In genomic region chr17:46170538-46170937, GRCm38 (mm10) we compare ENCODE assay signal across 9 mouse cellular contexts. TPM values are rescaled to one million over a fixed set of nuclear protein-coding genes. Genes with fewer than 3 reads are reported as not detected.
DNase-seq lines count a peak whose midpoint lies in the region; ATAC-seq and TF ChIP-seq lines count a peak whose summit lies in the region.
"Had no signal": no experiment of that assay in that cellular context is flagged by ENCODE, and none has a peak within 500 bp of the region (broad histone marks: within the 10 kb centered on the region; RNA-seq: fewer than 3 reads in every experiment).

No protein-coding gene starts in this region.

- no peaks in the 10 kb centered on the region for H3K79me2 ChIP-seq in myocyte (ENCODE audit: control insufficient read depth, insufficient read depth)

- no peak overlapping the region for H3K4me3 ChIP-seq in kidney, embryonic 14.5 days (ENCODE audit: low read length)
- no peak overlapping the region for H3K4me3 ChIP-seq in myocyte
- H3K4me3 ChIP-seq: embryonic facial prominence, embryonic 15.5 days; lung, embryonic 15.5 days had no signal

- 79% methylated on average over 3 of the region's 3 CpGs for WGBS in kidney, embryonic 14.5 days

- DNase-seq in kidney, postnatal 14 days, result peak; percentile 40
- DNase-seq in MN1 (ENCODE audit: low spot score), result peak; percentile 60
- DNase-seq in forelimb bud, embryonic 11.5 days (ENCODE audit: low read depth, low spot score), result peak; percentile 42
- DNase-seq in layer of hippocampus, postnatal 14 days (ENCODE audit: low spot score in 2 of 2), result no peak
- no peak for DNase-seq in right cerebral cortex, adult 18-20 months

- H3K27me3 ChIP-seq in kidney, embryonic 14.5 days (ENCODE audit: control insufficient read depth, insufficient read depth, low read length), result no peaks in the 10 kb centered on the region
- no peaks in the 10 kb centered on the region for H3K27me3 ChIP-seq in myocyte (ENCODE audit: control insufficient read depth, insufficient read depth, insufficient read length)
- H3K27me3 ChIP-seq: embryonic facial prominence, embryonic 15.5 days; lung, embryonic 15.5 days had no signal

- ATAC-seq in kidney, embryonic 14.5 days (ENCODE audit: low FRiP score, low TSS enrichment), result no peak

- no peaks in the 10 kb centered on the region for H3K9me3 ChIP-seq in kidney, embryonic 14.5 days (ENCODE audit: control insufficient read depth, low read length)
- H3K9me3 ChIP-seq: embryonic facial prominence, embryonic 15.5 days; lung, embryonic 15.5 days had no signal

- no peaks in the 10 kb centered on the region for H3K4me1 ChIP-seq in kidney, embryonic 14.5 days (ENCODE audit: control insufficient read depth, insufficient read depth, low read length)
- H3K4me1 ChIP-seq: lung, embryonic 15.5 days had no signal

- H3K36me3 ChIP-seq in kidney, embryonic 14.5 days (ENCODE audit: control insufficient read depth, insufficient read depth, low read length), result peaks cover 82% of the 10 kb centered on the region
- H3K36me3 ChIP-seq in myocyte (ENCODE audit: control insufficient read depth, insufficient read depth), result peaks cover 53% of the 10 kb centered on the region

- no peak overlapping the region for H3K4me2 ChIP-seq in kidney, embryonic 14.5 days (replicated peaks; ENCODE audit: low read depth, low read length)
- H3K4me2 ChIP-seq in myocyte (ENCODE audit: low read depth), result no peak overlapping the region
- H3K4me2 ChIP-seq: embryonic facial prominence, embryonic 15.5 days; lung, embryonic 15.5 days had no signal

- no peak overlapping the region for H3ac ChIP-seq in myocyte (ENCODE audit: control insufficient read depth, insufficient read length)

- no peak overlapping the region for H3K9ac ChIP-seq in kidney, embryonic 14.5 days (ENCODE audit: low read depth, low read length)
- H3K9ac ChIP-seq: embryonic facial prominence, embryonic 15.5 days; lung, embryonic 15.5 days had no signal

- H3K27ac ChIP-seq in kidney, embryonic 14.5 days (ENCODE audit: low read depth, low read length), result no peak overlapping the region
- H3K27ac ChIP-seq: embryonic facial prominence, embryonic 15.5 days; lung, embryonic 15.5 days had no signal

- peak; percentile 40 for TF ChIP-seq POLR2A in myocyte (IDR thresholded peaks at IDR 0.05; ENCODE audit: insufficient read length, low read depth)

TF ChIP-seq in myocyte, 11 proteins besides CTCF, POLR2A, EP300 and RAD21:
- TF ChIP-seq POLR2AphosphoS2 (IDR thresholded peaks at IDR 0.05; ENCODE audit: insufficient read length, low read depth), result peak; percentile 70
- TF ChIP-seq USF1 (IDR thresholded peaks at IDR 0.05; ENCODE audit: low read depth), result no peak
- TF ChIP-seq MYOG (IDR thresholded peaks at IDR 0.05; ENCODE audit: control insufficient read depth in 1 of 3, insufficient read depth in 1 of 3, insufficient read length in 2 of 3, low read depth in 2 of 3), result no peak

RNA-seq across cellular contexts. Expression of gene Gtpbp2, which starts 9.7 kb away (rescaled TPM):
- 35.6 and 36.0 TPM in 2 replicates for polyA plus RNA-seq in kidney, embryonic 14.5 days (2014; fragmentation: Nextera tagmentation; extraction: Ambion mirVana)
- 125 TPM for polyA plus RNA-seq in myocyte (2012; fragmentation: generic; extraction: Trizol)
- 100 to 1,000 TPM; 100 to 107 TPM for total RNA-seq in layer of hippocampus, postnatal 14 days (2021)

RNA-seq across cellular contexts. Expression of gene Mad2l1bp, which starts 17.2 kb away (rescaled TPM):
- 34.2 and 34.6 TPM in 2 replicates for polyA plus RNA-seq in kidney, embryonic 14.5 days (2014; fragmentation: Nextera tagmentation; extraction: Ambion mirVana)
- polyA plus RNA-seq in myocyte (2012; fragmentation: generic; extraction: Trizol), result 26.8 TPM
- total RNA-seq in layer of hippocampus, postnatal 14 days (2021), result 10 to 100 TPM in 1 of 2 experiments, 1 to 10 TPM in 1; 9.0 to 11.3 TPM

RNA-seq across cellular contexts. Expression of gene Rsph9, which starts 26.5 kb away (rescaled TPM):
- polyA plus RNA-seq in kidney, embryonic 14.5 days (2014; fragmentation: Nextera tagmentation; extraction: Ambion mirVana), result 14.4 and 14.8 TPM in 2 replicates
- polyA plus RNA-seq in myocyte (2012; fragmentation: generic; extraction: Trizol), result 3.6 TPM
- 10 to 100 TPM; 27.4 to 28.5 TPM for total RNA-seq in layer of hippocampus, postnatal 14 days (2021)

RNA-seq across cellular contexts. Expression of gene Polh, which starts 31.9 kb away (rescaled TPM):
- polyA plus RNA-seq in kidney, embryonic 14.5 days (2014; fragmentation: Nextera tagmentation; extraction: Ambion mirVana), result 9.3 and 15.6 TPM in 2 replicates
- 6.0 TPM for polyA plus RNA-seq in myocyte (2012; fragmentation: generic; extraction: Trizol)
- 1 to 10 TPM; 6.2 to 6.9 TPM for total RNA-seq in layer of hippocampus, postnatal 14 days (2021)

RNA-seq across cellular contexts. Expression of gene Xpo5, which starts 32.0 kb away (rescaled TPM):
- 36.6 and 61.5 TPM in 2 replicates for polyA plus RNA-seq in kidney, embryonic 14.5 days (2014; fragmentation: Nextera tagmentation; extraction: Ambion mirVana)
- polyA plus RNA-seq in myocyte (2012; fragmentation: generic; extraction: Trizol), result 31.9 TPM
- 10 to 100 TPM; 43.8 to 44.4 TPM for total RNA-seq in layer of hippocampus, postnatal 14 days (2021)

Comparison
In these comparisons a context has a peak if more than half of its experiments do, and no peak if none do; other contexts are left out.
1. DNase-seq: peak in kidney, postnatal 14 days (single experiment), MN1 (single experiment) and forelimb bud, embryonic 11.5 days (single experiment); none in layer of hippocampus, postnatal 14 days (0 of 2) and right cerebral cortex, adult 18-20 months (single experiment).